Mouse (Mus musculus) liver, embryonic 12.5 days (tissue): ENCODE measurements around the gene Mgat4b. TPM values are rescaled to one million over a fixed set of nuclear protein-coding genes. Genes with fewer than 3 reads are reported as not detected.

Source experiments
- ATAC-seq: fragments of 200-750 bp; cut with Nextera tagmentation; 2 replicates; pipeline ENCODE4 v1.8.0; 2017; ENCODE audit warnings: moderate number of reproducible peaks, mild to moderate bottlenecking, moderate library complexity
- H3K27ac ChIP-seq: fragments of 300-500 bp; sonication (generic); 2 replicates; pipeline ENCODE4 v1.5.1; 2016; ENCODE audit warnings: mild to moderate bottlenecking
- H3K27me3 ChIP-seq: fragments of 300-500 bp; sonication (generic); replicated peaks from 2 replicates; pipeline ENCODE4 v1.6.1; 2016; ENCODE audit warnings: mild to moderate bottlenecking, moderate library complexity
- H3K36me3 ChIP-seq: fragments of 300-500 bp; sonication (generic); 2 replicates; pipeline ENCODE4 v1.6.1; 2016; ENCODE audit warnings: mild to moderate bottlenecking, moderate library complexity
- H3K4me1 ChIP-seq: fragments of 300-500 bp; sonication (generic); 2 replicates; pipeline ENCODE4 v1.6.1; 2016
- H3K4me2 ChIP-seq: fragments of 300-500 bp; sonication (generic); 2 replicates; pipeline ENCODE4 v1.6.1; 2016; ENCODE audit warnings: mild to moderate bottlenecking, moderate library complexity
- H3K4me3 ChIP-seq: fragments of 300-500 bp; sonication (generic); 2 replicates; pipeline ENCODE4 v1.5.1; 2016; ENCODE audit warnings: mild to moderate bottlenecking, moderate library complexity
- H3K9ac ChIP-seq: fragments of 300-500 bp; sonication (generic); 2 replicates; pipeline ENCODE4 v1.6.1; 2016; ENCODE audit warnings: mild to moderate bottlenecking, moderate library complexity
- H3K9me3 ChIP-seq: fragments of 300-500 bp; sonication (generic); replicated peaks from 2 replicates; pipeline ENCODE4 v1.6.1; 2016; ENCODE audit warnings: mild to moderate bottlenecking, moderate library complexity
- WGBS: fragments of 180-500 bp; shearing (Covaris S2); methylation state at CpG from one replicate; pipeline ENCODE4 v1.1.7; 2016; ENCODE audit not compliant: insufficient replicate concordance; 5-methylcytosine and 5-hydroxymethylcytosine counted together
- polyA plus RNA-seq: library from polyadenylated mRNA; unstranded; fragments of >200 nt; fragmentation: Nextera tagmentation; extraction: Ambion mirVana; gene quantifications from 2 replicates; pipeline ENCODE4 v1.2.1, GENCODE M21; 2016

The Mgat4b gene
- polyA plus RNA-seq, 1 experiment from 2014 or later, result 29.1 TPM

DNA sequence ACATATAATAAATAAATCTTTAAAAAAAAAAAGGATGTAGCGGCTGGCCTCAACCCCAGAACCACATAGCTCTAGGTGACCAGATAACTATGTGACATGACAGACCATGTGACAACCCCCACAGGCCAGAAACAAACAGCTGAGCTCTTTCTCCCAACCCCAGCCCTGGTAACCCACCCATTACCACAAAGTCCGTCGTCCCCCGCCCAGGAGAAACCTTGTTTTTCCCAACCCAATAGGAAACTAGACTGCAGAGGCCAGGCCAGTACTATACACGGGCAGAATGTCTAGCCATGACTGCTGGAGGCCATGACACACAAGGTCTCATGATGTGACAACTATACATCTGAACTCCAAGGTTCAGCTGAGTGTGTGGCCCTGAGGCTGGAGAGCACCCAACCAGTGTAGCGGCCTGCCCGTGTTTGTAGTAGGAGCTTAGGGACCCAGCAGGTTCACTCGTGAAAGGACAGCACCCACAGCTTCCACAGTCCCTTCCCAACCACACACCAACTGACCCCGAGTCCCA is 7.3 kb upstream of the Mgat4b start:
- Histone ChIP-seq H3K4me2 (no peak overlapping the region), H3K9me3 (no peaks in the 10 kb centered on the region), H3K4me1 (peaks cover 30% of the 10 kb centered on the region), H3K27ac (no peak overlapping the region), H3K9ac (no peak overlapping the region), H3K27me3 (no peaks in the 10 kb centered on the region), H3K4me3 (no peak overlapping the region), H3K36me3 (peaks cover 98% of the 10 kb centered on the region)
- 85% methylated on average over 9 of the region's 9 CpGs for WGBS
- ATAC-seq, result no peak

DNA sequence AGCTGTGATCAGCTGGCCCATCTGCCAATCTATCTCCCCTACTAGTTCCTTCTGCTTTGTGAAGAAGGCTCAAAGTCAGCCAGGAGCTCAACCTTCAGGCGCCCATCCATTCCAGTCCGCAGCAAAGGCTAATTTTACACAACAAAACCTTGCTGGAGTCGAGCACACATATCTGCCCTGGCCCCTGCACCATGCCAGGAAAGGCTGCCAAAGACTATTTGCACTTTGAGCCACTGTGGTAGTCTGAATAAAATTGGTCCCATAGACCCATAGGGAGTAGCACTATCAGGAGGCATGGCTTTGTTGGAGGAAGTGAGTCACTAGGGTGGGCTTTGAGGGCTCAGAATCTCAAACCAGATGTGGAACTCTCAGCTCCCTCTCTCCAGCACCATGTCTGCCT is 5.3 kb upstream of the Mgat4b start:
- Histone ChIP-seq H3K36me3 (peaks cover 82% of the 10 kb centered on the region), H3K27ac (no peak overlapping the region), H3K4me1 (peaks cover 42% of the 10 kb centered on the region), H3K9me3 (no peaks in the 10 kb centered on the region), H3K9ac (no peak overlapping the region), H3K4me3 (no peak overlapping the region), H3K27me3 (no peaks in the 10 kb centered on the region), H3K4me2 (no peak overlapping the region)
- ATAC-seq, result no peak
- 76% methylated on average over 3 of the region's 3 CpGs for WGBS

- no peak for ATAC-seq
Observed at GRCm38 (mm10) chr11:50206037-50206436, 4.7 kb upstream of the Mgat4b start.

GRCm38 (mm10) chr11:50207344-50207743 is 3.3 kb upstream of the Mgat4b start:
- Histone ChIP-seq H3K9ac (no peak overlapping the region), H3K4me3 (no peak overlapping the region), H3K27me3 (no peaks in the 10 kb centered on the region), H3K36me3 (peaks cover 63% of the 10 kb centered on the region), H3K4me1 (peaks cover 44% of the 10 kb centered on the region), H3K27ac (no peak overlapping the region), H3K9me3 (no peaks in the 10 kb centered on the region), H3K4me2 (no peak overlapping the region)
- WGBS, result 92% methylated on average over 14 of the region's 14 CpGs
- ATAC-seq, result no peak

More at GRCm38 (mm10) chr11:50206037-50206436, 4.7 kb upstream of the Mgat4b start:
- no peak overlapping the region for H3K9ac ChIP-seq
- no peaks in the 10 kb centered on the region for H3K27me3 ChIP-seq
- WGBS, result 79% methylated on average over 2 of the region's 2 CpGs
- H3K9me3 ChIP-seq, result no peaks in the 10 kb centered on the region
- peaks cover 40% of the 10 kb centered on the region for H3K4me1 ChIP-seq
- H3K4me2 ChIP-seq, result no peak overlapping the region
- H3K27ac ChIP-seq, result no peak overlapping the region
- H3K4me3 ChIP-seq, result no peak overlapping the region
- H3K36me3 ChIP-seq, result peaks cover 76% of the 10 kb centered on the region

DNA sequence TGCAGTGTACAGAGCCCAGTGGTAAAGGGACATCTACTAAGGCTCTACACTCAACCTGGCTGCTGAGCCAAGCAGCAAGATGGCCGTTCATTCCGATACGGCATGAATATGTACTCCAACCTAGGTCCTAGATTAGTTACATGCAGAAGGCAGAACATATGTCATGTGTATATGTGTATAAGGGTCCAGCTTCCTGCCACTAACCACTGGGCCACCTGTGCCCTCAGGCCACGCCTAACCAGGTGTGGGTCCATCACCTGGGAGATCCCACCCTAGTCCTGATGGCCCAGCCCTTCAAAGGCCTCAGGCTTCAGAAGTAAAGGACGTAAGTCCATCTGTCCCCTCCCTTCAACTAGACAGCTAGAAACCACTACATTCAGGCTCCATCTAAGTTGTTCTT is 2.7 kb upstream of the Mgat4b start:
- peaks cover 56% of the 10 kb centered on the region for H3K36me3 ChIP-seq
- peak overlapping the region; percentile 97; the same call in 1 of the 2 replicates for H3K9ac ChIP-seq
- 86% methylated on average over 5 of the region's 5 CpGs for WGBS
- no peak overlapping the region for H3K27ac ChIP-seq
- H3K9me3 ChIP-seq, result no peaks in the 10 kb centered on the region
- H3K27me3 ChIP-seq, result no peaks in the 10 kb centered on the region
- ATAC-seq, result no peak
- no peak overlapping the region for H3K4me3 ChIP-seq
- H3K4me2 ChIP-seq, result 0 out of 2 replicates have a peak overlapping the region, but pooled peaks have one; percentile 77
- peaks cover 49% of the 10 kb centered on the region for H3K4me1 ChIP-seq

DNA sequence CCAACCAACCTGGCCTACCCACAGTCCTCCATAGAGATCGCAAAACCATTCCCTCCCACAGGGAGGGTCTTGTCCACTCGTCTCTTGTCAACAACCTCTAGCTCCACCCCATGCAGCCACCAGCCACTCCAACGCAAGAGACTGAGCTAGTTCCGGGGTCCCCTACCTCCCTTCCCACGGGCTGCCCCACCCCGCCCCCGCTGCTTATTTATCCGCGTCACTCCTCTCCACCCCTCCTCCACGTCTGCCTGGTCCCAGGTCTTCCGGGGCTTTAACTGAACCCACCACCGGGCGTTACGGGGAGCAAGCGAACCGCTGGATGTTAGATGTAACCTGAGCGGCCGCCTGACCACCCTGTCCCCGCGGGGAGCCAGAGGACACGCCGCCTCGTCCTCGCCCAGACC is 587 bp upstream of the Mgat4b start:
- 2% methylated on average over 24 of the region's 24 CpGs for WGBS
- peak; percentile 93 for ATAC-seq
- peak overlapping the region; percentile 97 for H3K9ac ChIP-seq
- H3K9me3 ChIP-seq, result no peaks in the 10 kb centered on the region
- H3K27me3 ChIP-seq, result no peaks in the 10 kb centered on the region
- peak overlapping the region; percentile 77 for H3K4me2 ChIP-seq
- peak overlapping the region; percentile 94 for H3K4me3 ChIP-seq
- peaks cover 58% of the 10 kb centered on the region for H3K4me1 ChIP-seq
- peaks cover 37% of the 10 kb centered on the region for H3K36me3 ChIP-seq
- H3K27ac ChIP-seq, result peak overlapping the region; percentile 99

GRCm38 (mm10) chr11:50211322-50212059 is 801 bp downstream of the Mgat4b start:
- Histone ChIP-seq H3K36me3 (peaks cover 23% of the 10 kb centered on the region), H3K4me3 (peak overlapping the region; percentile 94), H3K4me1 (peaks cover 72% of the 10 kb centered on the region), H3K27me3 (no peaks in the 10 kb centered on the region), H3K4me2 (peak overlapping the region; percentile 77), H3K9ac (peak overlapping the region; percentile 97), H3K9me3 (no peaks in the 10 kb centered on the region), H3K27ac (peak overlapping the region; percentile 99)
- ATAC-seq, result no peak
- WGBS, result 87% methylated on average over 3 of the region's 3 CpGs

- 46% methylated on average over 3 of the region's 3 CpGs for WGBS
- Histone ChIP-seq H3K27ac (peak overlapping the region; percentile 60), H3K4me2 (no peak overlapping the region), H3K4me3 (no peak overlapping the region), H3K36me3 (peaks cover 16% of the 10 kb centered on the region), H3K9ac (no peak overlapping the region), H3K9me3 (no peaks in the 10 kb centered on the region), H3K4me1 (peaks cover 79% of the 10 kb centered on the region), H3K27me3 (no peaks in the 10 kb centered on the region)
- no peak for ATAC-seq
Observed at GRCm38 (mm10) chr11:50212060-50212739, 1.5 kb downstream of the Mgat4b start.

DNA sequence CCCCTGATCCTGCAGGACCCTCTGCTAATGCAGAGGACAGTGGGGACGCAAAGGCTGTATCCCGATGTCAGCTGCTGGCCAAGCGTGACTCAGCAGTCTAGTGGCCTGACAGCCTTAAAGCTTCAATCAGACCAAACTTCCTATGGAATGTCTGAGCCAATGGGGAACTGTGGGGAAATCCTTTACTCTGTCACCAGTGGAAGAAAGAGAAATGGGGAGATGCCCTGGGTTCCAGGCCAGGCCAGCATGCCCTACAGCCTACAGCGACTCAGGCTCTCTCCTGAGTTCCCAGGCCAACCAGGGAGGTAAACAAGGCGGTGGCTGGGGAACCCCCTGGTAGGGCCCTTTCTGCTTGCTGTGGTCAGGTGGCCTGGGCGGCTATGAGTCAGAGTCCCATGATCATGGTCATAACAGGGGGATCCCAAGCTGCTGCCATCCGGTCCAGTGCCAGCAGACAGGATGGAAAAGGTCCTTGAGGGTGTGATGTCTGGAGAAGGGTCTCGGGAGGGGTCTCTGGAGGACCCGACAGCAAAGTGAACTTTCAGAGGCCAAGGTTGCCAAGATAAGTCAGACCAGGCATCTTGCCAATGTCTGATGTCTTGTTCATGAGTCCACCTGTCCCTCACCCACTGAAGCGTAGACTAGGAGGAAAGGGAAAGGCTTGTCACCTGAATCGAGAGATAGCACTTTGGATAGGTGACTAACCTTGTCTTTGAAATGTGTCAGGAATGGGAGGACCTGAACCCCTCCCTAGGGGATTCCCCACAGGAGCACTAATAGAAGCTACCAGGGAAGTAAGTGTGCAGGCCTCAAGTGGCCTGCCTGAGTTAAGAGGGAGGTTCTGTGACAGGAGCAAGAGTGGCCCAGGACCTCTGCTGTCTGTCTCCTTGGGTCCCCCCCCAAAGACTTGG is 2.4 kb downstream of the Mgat4b start:
- WGBS, result 59% methylated on average over 11 of the region's 11 CpGs
- H3K4me1 ChIP-seq, result peaks cover 81% of the 10 kb centered on the region
- H3K36me3 ChIP-seq, result peaks cover 7% of the 10 kb centered on the region
- peak overlapping the region; percentile 60 for H3K27ac ChIP-seq
- no peak overlapping the region for H3K4me3 ChIP-seq
- ATAC-seq, result no peak
- no peak overlapping the region for H3K9ac ChIP-seq
- no peaks in the 10 kb centered on the region for H3K9me3 ChIP-seq
- no peak overlapping the region for H3K4me2 ChIP-seq
- H3K27me3 ChIP-seq, result no peaks in the 10 kb centered on the region

GRCm38 (mm10) chr11:50214631-50215030 is 3.9 kb downstream of the Mgat4b start:
- peaks cover 84% of the 10 kb centered on the region for H3K4me1 ChIP-seq
- 0 out of 2 replicates have a peak, but pooled peaks cover 6% of the 10 kb centered on the region for H3K36me3 ChIP-seq
- no peak overlapping the region for H3K4me2 ChIP-seq
- no peak overlapping the region for H3K9ac ChIP-seq
- no peak overlapping the region for H3K27ac ChIP-seq
- WGBS, result 79% methylated on average over 6 of the region's 6 CpGs
- no peaks in the 10 kb centered on the region for H3K9me3 ChIP-seq
- H3K4me3 ChIP-seq, result no peak overlapping the region
- no peak for ATAC-seq
- H3K27me3 ChIP-seq, result no peaks in the 10 kb centered on the region

GRCm38 (mm10) chr11:50215633-50216032 is 4.9 kb downstream of the Mgat4b start:
- H3K27me3 ChIP-seq, result no peaks in the 10 kb centered on the region
- peaks cover 6% of the 10 kb centered on the region; the same call in 1 of the 2 replicates for H3K36me3 ChIP-seq
- H3K27ac ChIP-seq, result peak overlapping the region; percentile 27; the same call in 1 of the 2 replicates
- no peak overlapping the region for H3K9ac ChIP-seq
- peaks cover 86% of the 10 kb centered on the region for H3K4me1 ChIP-seq
- WGBS, result 37% methylated on average over 9 of the region's 9 CpGs
- no peaks in the 10 kb centered on the region for H3K9me3 ChIP-seq
- peak; percentile 28; the same call in 1 of the 2 replicates for ATAC-seq
- peak overlapping the region; percentile 35 for H3K4me2 ChIP-seq
- no peak overlapping the region for H3K4me3 ChIP-seq
